Mouse (Mus musculus): Measurements from ENCODE around the gene Zc3h15.

DNA sequence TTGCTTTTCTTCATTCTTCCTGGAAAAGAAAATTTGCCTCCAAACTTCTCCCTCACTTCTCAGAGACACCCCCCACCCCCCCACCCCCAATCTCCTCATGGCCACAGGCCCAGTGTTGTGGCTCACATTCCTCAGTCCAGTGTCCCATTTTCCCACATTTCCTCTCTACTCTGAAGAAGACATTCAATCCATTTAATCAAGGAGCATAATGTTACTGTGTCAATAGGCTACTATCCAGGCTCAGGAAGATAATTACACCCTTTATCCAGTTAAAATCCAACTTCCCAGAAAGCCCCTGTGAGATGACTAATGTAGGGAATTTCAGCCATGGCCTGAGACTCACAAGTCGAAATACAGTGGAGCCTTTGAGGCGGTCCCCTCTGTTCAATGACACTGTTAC, 46.1 kb downstream of the Zc3h15 start:
- TF ChIP-seq CTCF (IDR thresholded peaks at IDR 0.05 in 2 of 3, conservative IDR thresholded peaks at IDR 0.05 in 1 of 3; ENCODE audit: control insufficient read depth in 1 of 3, insufficient read depth in 1 of 3, low read depth in 2 of 3, low read length in 3 of 3, poor library complexity in 1 of 3, severe bottlenecking in 1 of 3) (no peak), USF1 (IDR thresholded peaks at IDR 0.05; ENCODE audit: low read depth, low read length) (no peak), POLR2A (IDR thresholded peaks at IDR 0.05; ENCODE audit: control insufficient read depth in 1 of 2, insufficient read depth in 1 of 2, low read depth in 1 of 2, low read length in 2 of 2, poor library complexity in 1 of 2) (no peak), TCF12 (IDR thresholded peaks at IDR 0.05; ENCODE audit: low read depth, low read length) (no peak), ZNF384 (IDR thresholded peaks at IDR 0.05; ENCODE audit: low read depth, low read length) (no peak), GABPA (IDR thresholded peaks at IDR 0.05; ENCODE audit: low read depth, low read length) (no peak), UBTF (IDR thresholded peaks at IDR 0.05; ENCODE audit: borderline replicate concordance, insufficient read depth, low read depth, low read length) (no peak), EP300 (IDR thresholded peaks at IDR 0.05; ENCODE audit: low read depth in 1 of 2, low read length in 2 of 2) (no peak), TAL1 (IDR thresholded peaks at IDR 0.05; ENCODE audit: low read length) (no peak), MAX (IDR thresholded peaks at IDR 0.05; ENCODE audit: low read length) (no peak)
